Mouse (Mus musculus): ENCODE results near the gene Lag3.

- TF ChIP-seq POLR2A (IDR thresholded peaks at IDR 0.05; ENCODE audit: borderline replicate concordance, insufficient read depth, low read length) (no peak), CTCF (IDR thresholded peaks at IDR 0.05; ENCODE audit: borderline replicate concordance, insufficient read depth, low read depth, low read length) (no peak)
Measured at GRCm38 (mm10) chr6:124901851-124902250, 9.7 kb downstream of the Lag3 start.

Measured in cerebellum, adult 2 months (tissue).